Mouse (Mus musculus) liver, embryonic 14.5 days (tissue): ENCODE data around the gene Pbx1.

Experiments used
- CTCF ChIP-seq: IDR thresholded peaks from 2 replicates; pipeline ENCODE4 v1.5.1; 2016; ENCODE audit warnings: antibody characterized with exemption, low read depth, control low read depth
- EP300 ChIP-seq: IDR thresholded peaks from 2 replicates; pipeline ENCODE4 v1.6.1; 2016; ENCODE audit warnings: antibody characterized with exemption, low read depth

DNA sequence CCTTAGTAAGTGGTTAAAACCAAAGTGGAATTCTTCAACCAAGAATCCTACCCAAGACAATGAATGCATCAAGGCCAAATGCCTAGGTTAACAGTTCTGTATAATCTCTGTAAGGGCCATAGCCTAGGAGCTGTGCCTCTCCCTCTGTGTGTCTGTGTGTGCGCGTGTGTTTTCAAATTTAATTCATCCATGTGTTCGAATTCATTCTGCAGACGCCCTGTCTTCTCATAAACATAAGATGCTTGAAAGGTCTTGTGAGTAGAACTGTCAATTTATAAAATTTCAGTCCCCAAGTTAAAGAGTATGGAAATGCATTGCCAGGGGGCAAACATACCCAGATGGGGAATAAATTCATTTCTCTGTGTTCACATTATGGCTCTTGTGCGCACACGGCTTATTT is 3.8 kb downstream of the Pbx1 start:
- no peak for TF ChIP-seq CTCF
- TF ChIP-seq EP300, result no peak
